Mouse (Mus musculus) liver, embryonic 18 days (tissue): ENCODE measurements around the gene Atf7ip2. TPM values are rescaled to one million over a fixed set of nuclear protein-coding genes. Genes with fewer than 3 reads are reported as not detected.

Experiments used
- polyA plus RNA-seq: library from polyadenylated mRNA; depleted of rRNA; stranded (reverse); fragments of >200 nt; gene quantifications from 2 replicates; pipeline ENCODE4 v1.2.3, GENCODE M21; 2012; rRNA removed

Gene Atf7ip2
- polyA plus RNA-seq: 0.03 and 0.05 TPM in 2 replicates

DNA sequence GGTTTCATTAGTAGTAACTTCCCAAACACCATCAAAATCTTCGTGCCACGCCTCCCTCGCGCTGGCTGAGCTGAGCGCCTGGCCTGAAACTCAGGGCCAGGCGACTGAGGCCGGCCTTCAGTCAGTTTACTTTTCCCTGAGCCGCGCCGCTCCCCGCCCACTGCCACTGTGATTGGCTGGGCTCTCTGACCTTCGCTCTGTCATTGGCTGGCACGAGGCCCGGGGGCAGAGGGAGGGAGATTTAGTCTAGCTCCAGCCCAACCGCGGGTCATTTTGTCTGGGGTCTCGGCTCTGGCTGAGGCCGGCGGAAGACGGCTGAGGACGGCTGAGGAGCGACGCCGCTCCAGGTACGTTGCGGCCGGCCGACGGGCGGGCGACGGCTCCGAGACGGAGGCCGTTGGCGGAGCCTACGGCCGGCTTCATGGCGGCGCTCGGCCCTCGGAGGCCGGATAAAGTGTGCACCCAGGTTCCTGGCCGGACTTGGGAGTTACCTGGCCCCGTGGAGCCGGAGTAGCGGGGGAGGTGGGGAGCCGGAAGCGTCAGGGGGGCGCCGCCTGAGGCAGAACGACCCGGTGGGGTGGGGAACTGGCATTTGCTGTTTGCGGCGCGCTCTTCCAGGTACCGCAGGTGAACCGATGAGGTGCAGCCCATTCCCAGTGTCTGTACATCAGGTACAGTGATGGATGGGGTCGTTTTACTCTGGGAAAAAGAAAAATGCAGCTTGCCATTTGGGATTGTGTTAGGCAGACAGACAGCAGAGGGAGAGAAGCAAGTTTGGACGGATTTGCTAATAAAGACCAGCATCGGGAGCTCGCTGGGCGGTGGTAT lies at the start of gene Atf7ip2:
TSS of gene Atf7ip2 (plus strand) at position 34 of the 828 bp plus-strand sequence.

DNA sequence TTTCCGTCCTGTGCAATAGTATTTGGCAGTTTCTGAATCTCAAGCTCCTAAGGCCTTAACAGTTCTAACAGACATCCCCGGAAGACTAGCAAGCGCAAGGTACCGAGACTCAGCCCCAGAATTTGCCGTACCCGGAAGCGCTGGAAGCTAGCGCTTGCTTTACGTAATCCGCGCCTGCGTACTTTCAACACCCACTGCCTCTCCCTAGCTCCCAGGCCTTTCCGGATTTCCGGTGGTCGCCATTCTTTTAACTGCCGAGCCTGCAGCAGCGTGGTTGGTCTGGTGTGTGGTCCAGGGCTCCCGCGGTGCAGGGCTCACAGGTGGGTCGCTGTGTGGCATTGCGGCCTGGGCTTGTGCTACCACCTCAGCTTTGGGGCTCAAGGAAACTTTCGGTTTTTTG lies 22.5 kb upstream of the Atf7ip2 start, which contains the start of gene Rpl39l:
TSS of gene Rpl39l (plus strand) at position 222 of the 400 bp plus-strand sequence.

Other genes with a start within 250 kb of the Atf7ip2 start
- not detected in 2 replicates for gene Grin2a, start 197.2 kb upstream of the Atf7ip2 start, polyA plus RNA-seq
- gene Rpl39l, start 22.5 kb upstream of the Atf7ip2 start, polyA plus RNA-seq: 0.08 and 0.60 TPM in 2 replicates
- 3.8 and 4.3 TPM in 2 replicates for gene Emp2, start 121.3 kb downstream of the Atf7ip2 start, polyA plus RNA-seq
- 0.05 and 0.13 TPM in 2 replicates for gene Tekt5, start 202.8 kb downstream of the Atf7ip2 start, polyA plus RNA-seq
- gene Nubp1, start 219.2 kb downstream of the Atf7ip2 start, polyA plus RNA-seq: 13.0 and 13.8 TPM in 2 replicates